Mouse (Mus musculus) heart, postnatal 0 days (tissue): Measurements from ENCODE around the gene Vcan.

Experiments
- CTCF ChIP-seq: IDR thresholded peaks from 2 replicates; pipeline ENCODE4 v1.5.1; 2016; ENCODE audit warnings: antibody characterized with exemption, control low read depth, low read depth
- EP300 ChIP-seq: IDR thresholded peaks from 2 replicates; pipeline ENCODE4 v1.6.1; 2016; ENCODE audit warnings: antibody characterized with exemption, low read depth

DNA sequence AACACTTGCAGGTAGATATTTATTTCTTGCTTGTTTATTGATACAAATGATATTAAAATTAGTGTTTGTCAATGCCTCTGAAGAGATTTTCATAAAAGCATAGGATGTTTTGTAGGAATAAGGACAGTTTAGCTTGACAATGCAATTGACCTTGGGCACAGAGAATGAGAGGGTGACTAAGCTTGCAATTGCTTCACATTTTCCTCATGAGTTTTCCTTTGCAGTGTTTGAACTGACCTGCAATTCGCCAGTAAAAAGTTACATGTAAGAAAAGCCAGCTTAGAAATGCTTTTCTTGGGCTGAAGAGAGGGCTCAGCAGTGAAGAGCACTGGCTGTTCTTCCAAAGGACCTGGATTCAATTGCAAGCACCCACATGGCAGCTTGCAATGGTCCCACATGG, 34.8 kb upstream of the Vcan start:
- TF ChIP-seq EP300 (no peak), CTCF (no peak)
